Mouse (Mus musculus): Measurements from ENCODE around the gene Vkorc1l1. TPM values are rescaled to one million over a fixed set of nuclear protein-coding genes. Genes with fewer than 3 reads are reported as not detected.
A peak's percentile ranks its signal among the peaks of the same experiment; 100 is the strongest.
"Not testable (repeated sequence)": the region's sequence is repeated elsewhere in the genome, so short reads cannot be mapped to it uniquely, and the experiment has no call there.

Vkorc1l1 gene
- 10 to 100 TPM; 40.5 to 45.8 TPM for total RNA-seq (2021)

GRCm38 (mm10) chr5:129941495-129942045, at the start of gene Vkorc1l1:
Gene Vkorc1l1 (plus strand): TSS chr5:129941970.
- DNase-seq (ENCODE audit: extremely low spot score in 1 of 2, low spot score in 1 of 2), result peak; percentile 90 to 91

- peak; percentile 66 to 70 for DNase-seq (ENCODE audit: extremely low spot score in 1 of 2, low spot score in 1 of 2)
Measured at GRCm38 (mm10) chr5:129895198-129896088, 46.3 kb upstream of the Vkorc1l1 start, which contains the start of gene Zbed5. Gene Zbed5 (plus strand): TSS chr5:129895723.

GRCm38 (mm10) chr5:129898449-129898848, 43.3 kb upstream of the Vkorc1l1 start, which contains the start of gene Phkg1:
Gene Phkg1 (minus strand): TSS chr5:129898549.
- no peak for DNase-seq (ENCODE audit: extremely low spot score in 1 of 2, low spot score in 1 of 2)

DNA sequence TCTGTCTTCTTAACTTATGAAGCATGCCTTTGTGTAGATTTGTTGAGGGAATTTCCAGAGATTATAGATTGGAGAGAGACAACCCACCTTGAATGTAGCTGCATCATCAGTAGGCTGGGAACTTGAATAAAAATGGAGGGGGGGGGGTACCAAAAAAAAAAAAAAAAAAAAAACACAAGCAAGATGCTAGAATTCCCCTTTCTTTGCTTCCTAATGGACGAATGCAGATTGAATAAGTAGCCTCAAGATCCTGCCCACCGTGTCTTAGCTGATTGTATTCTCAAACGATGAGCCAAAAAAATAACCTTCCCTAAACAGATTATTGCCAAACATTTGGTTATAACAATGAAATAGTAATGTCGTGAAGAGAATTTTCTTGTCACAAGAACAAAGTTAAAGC, 34.0 kb upstream of the Vkorc1l1 start:
- no peak for DNase-seq (ENCODE audit: extremely low spot score in 1 of 2, low spot score in 1 of 2)

- DNase-seq (ENCODE audit: extremely low spot score in 1 of 2, low spot score in 1 of 2), result peak; percentile 80 to 82
Measured at GRCm38 (mm10) chr5:129908242-129908965, 33.4 kb upstream of the Vkorc1l1 start, which contains the start of gene Nupr1l. Gene Nupr1l (plus strand): TSS chr5:129908540.

DNA sequence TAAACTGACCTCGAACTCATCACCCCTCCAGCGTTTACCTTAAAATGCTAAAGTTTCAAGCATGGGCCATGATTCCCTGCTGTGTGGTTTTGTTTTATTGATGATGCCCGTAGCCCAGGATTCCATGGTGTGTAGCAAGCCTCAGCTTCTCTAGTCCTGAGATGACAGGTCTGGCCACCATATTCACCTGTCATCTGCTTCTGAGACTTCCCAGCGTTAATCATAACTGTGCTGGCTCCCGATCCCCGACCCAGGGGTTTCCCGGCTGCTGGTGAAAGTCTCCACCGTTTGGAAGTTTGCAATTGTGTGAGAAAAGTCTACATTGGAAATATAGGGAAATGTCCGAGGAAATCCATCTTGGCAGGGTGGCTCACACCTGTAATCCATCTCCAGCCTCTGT, 32.6 kb upstream of the Vkorc1l1 start:
- DNase-seq (ENCODE audit: extremely low spot score in 1 of 2, low spot score in 1 of 2), result no peak

GRCm38 (mm10) chr5:129909591-129909990, 32.2 kb upstream of the Vkorc1l1 start:
- no peak for DNase-seq (ENCODE audit: extremely low spot score in 1 of 2, low spot score in 1 of 2)

- no peak for DNase-seq (ENCODE audit: extremely low spot score in 1 of 2, low spot score in 1 of 2)
Measured at GRCm38 (mm10) chr5:129914024-129914423, 27.7 kb upstream of the Vkorc1l1 start.

GRCm38 (mm10) chr5:129915491-129915890, 26.3 kb upstream of the Vkorc1l1 start:
- not testable (repeated sequence) for DNase-seq (ENCODE audit: extremely low spot score in 1 of 2, low spot score in 1 of 2)

GRCm38 (mm10) chr5:129918065-129918651, 23.6 kb upstream of the Vkorc1l1 start:
- DNase-seq (ENCODE audit: extremely low spot score in 1 of 2, low spot score in 1 of 2), result no peak

DNA sequence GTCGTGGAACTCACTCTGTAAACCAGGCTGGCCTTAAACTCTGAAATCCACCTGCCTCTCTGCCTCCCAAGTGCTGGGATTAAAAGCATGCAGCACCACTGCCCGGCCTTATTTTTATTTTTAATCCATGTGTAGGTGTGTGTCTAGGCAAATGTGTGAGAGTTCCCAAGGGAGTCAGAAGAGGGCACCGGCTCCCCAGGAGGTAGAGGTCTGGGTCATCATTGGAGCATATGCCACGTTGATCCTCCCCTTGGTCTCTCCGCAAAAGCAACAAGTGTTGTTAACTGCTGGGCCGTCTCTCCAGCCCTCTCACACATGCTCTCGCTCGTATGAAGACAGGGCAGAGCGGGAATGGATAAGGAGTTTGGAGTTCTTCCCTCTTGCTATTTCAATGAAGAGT, 23.0 kb upstream of the Vkorc1l1 start:
- DNase-seq (ENCODE audit: extremely low spot score in 1 of 2, low spot score in 1 of 2), result no peak

- no peak for DNase-seq (ENCODE audit: extremely low spot score in 1 of 2, low spot score in 1 of 2)
Measured at GRCm38 (mm10) chr5:129919320-129919719, 22.4 kb upstream of the Vkorc1l1 start.

- no peak for DNase-seq (ENCODE audit: extremely low spot score in 1 of 2, low spot score in 1 of 2)
Measured at GRCm38 (mm10) chr5:129921972-129922371, 19.8 kb upstream of the Vkorc1l1 start.

DNA sequence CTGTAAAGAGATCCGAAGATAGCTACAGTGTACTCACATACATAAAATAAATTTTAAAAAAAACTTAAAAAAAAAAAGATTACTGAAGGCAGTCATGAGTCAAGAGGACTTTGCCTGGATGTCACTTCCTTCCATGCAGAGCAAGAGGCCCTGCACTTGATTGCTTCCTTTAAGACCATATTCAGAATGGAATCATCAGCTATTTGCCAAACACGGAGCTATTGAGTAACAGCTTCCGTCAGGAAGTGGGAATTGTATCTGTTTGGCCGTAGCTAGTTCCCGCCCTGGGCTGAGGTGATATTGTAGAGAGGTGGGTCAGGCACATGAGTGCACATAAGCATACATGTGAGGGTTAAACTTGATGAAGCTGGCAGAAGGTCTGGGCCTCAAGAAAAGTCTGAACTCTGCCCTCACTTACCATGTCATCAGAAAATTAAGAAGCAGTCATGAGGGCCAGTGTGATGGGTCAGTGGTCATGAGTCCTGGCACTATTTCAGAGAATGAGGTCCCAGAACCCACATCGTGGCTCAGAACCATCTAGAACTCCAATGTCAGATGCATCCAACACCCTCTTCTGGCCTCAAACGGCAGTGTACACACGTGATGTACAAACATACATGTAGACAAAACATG, 16.8 kb upstream of the Vkorc1l1 start:
- DNase-seq (ENCODE audit: extremely low spot score in 1 of 2, low spot score in 1 of 2), result no peak

GRCm38 (mm10) chr5:129925933-129926332, 15.8 kb upstream of the Vkorc1l1 start:
- DNase-seq (ENCODE audit: extremely low spot score in 1 of 2, low spot score in 1 of 2), result no peak

- no peak for DNase-seq (ENCODE audit: extremely low spot score in 1 of 2, low spot score in 1 of 2)
Measured at GRCm38 (mm10) chr5:129929924-129930855, 11.6 kb upstream of the Vkorc1l1 start.

DNA sequence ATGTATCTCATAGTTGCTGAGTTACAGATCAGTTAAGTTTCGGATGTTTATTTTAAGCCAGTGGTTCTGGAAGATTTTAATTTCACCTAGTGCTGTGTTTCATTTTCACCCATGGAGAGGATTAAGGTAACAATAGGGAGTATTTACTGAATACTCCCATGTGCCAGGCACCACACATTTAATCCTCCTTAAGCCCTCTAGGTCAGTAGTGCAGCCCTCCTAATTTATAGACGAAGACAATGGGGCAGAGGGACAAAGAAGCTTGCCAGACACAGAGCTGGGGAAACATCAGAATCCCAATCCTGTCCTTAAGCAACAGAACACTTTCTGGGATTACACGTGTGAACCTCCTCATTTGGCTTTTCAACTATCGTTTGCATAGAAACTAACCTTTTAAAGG, 4.8 kb upstream of the Vkorc1l1 start:
- DNase-seq (ENCODE audit: extremely low spot score in 1 of 2, low spot score in 1 of 2), result no peak

- no peak for DNase-seq (ENCODE audit: extremely low spot score in 1 of 2, low spot score in 1 of 2)
Measured at GRCm38 (mm10) chr5:129940281-129940680, 1.5 kb upstream of the Vkorc1l1 start.
